Mouse (Mus musculus) spleen, adult 18-20 months (tissue): ENCODE measurements around the gene Gtf3c3.

ENCODE experiments used
- DNase-seq, 2 experiments: peaks; one replicate each; pipeline ENCODE4 v3.0.0; 2022; ENCODE audit warnings: mixed read lengths in 2 of 2

The Gtf3c3 gene

GRCm38 (mm10) chr1:54438340-54439079, at the start of gene Gtf3c3:
Gene Gtf3c3, minus strand, starts transcription at chr1:54438971.
- peak; percentile 52 to 75 for DNase-seq

DNA sequence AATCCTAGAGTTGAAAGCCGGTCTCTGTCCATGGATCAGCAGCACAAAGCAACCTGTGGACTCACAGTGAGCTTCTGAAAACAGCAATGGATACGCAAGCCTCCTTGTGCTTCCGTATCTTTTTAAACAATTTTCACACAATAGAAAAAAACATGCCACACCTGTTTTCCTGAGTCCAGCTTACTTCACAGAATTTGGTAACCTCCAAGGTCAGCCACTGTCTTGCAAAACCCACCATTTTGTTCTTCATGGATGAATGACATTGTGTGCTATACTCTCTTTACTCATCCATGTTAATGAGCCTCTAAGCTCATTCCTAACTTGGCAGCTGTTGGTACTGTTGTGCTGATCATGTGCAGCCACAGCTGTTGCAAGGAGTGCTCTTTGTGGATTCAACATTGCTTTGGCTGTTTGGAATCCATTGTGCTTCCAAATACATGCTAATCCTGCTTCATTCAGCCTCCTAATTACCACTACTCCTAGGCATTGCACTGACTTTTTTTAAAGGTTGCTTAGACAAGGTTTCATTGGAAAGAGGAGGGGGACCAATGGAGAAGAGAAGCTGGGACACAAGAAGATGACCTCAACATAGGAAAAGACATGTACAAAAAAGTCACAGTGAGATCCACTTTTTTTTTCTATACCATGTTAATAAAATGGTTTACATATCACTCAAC, 46.1 kb upstream of the Gtf3c3 start:
- no peak for DNase-seq

DNA sequence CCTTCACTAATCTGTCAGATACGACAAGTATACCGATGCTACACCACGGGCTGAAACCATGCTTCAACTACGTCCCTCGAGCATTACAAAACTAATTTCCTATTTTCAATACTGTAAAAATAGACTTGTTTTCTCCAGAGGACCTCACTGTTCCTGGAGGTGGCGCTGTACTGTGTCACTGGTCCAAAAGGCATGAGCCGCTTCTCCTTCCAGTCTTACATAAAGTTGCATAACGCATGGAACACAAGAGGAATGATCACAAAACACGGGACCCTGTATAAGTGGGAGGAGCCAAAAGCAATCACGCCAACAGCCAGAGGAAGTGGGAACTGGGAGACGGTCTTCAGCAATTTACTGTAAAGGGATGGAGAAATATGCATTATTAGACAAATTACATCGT, 41.7 kb upstream of the Gtf3c3 start:
- DNase-seq, result no peak

DNA sequence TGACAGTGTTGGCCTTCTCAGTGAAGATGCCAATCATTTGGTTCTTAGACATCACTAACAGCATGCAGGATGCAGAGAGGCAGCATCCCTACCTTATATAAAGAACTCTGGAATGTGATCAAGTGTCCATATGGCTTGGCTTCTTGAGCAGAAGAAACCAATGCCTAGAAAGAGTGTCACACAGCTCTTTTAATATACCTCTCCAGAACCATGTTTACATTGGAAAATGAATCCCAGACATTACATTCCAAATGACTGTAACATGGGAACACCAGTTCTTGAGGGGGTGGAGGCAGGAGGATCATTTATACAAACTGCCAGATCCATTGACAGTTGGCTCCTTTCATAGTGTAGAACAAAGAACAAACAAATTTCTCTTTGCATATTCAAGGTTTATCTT, 29.9 kb upstream of the Gtf3c3 start:
- no peak for DNase-seq

DNA sequence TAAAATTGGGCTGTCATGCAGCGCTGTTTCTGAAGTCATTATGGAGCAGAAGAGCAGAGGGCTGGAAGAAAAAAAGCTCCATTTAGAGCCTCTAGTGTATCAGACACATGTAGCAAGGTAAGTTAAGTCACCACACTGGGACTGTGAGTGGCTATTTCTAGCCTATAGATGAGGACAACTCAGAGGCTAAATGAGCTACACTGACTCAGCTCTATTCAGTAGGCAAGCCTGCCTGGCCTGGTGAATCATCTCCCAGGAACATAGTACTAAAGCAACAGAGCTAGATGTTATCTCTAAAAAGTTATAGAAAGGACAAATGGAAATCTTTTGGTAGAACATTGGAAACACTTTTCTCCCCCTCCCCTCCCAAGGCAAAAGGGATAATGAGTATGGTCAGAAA, 28.6 kb upstream of the Gtf3c3 start:
- DNase-seq, result no peak

- no peak for DNase-seq
Observed at GRCm38 (mm10) chr1:54452116-54452515, 13.3 kb upstream of the Gtf3c3 start.

DNA sequence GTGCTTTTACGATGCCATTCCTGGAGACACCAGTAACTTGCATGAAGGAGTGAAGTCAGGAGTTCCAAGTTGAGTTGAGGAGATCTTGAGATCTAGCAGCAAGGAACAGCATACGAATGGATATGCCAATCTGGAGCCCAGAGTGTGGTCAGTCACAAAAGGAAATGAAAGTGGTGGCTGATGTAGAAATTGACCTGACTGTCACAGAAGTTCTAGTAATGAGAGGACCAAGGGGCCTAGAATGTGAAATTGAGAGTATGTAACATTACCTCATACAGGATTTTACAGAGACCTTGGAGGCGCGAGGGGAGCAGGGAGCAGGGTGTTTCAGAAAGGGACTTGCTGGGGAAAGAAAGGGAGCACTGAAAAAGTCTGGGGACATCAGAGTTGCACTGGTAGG, 10.1 kb upstream of the Gtf3c3 start:
- DNase-seq, result no peak

DNA sequence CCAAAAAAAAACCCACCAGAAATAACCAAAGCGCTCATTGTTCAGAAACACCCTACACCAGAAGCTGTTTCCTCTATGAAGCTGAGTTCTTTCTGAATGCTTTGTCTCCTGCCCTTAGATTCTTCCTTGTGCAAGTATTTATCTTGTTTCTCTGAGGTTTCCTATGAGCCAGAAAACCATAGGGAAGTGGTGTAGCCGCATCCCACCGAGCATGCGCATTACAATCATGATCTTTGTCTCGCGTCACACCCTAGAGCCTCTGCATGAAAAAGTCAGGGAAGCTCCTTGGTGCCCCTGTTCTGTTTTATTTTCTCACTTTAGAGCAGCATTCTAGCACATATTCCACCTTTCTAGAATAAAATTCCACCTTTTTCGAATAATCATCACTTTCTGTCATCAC, 4.9 kb upstream of the Gtf3c3 start:
- no peak for DNase-seq

GRCm38 (mm10) chr1:54439080-54439476, 307 bp upstream of the Gtf3c3 start:
- no peak for DNase-seq

- DNase-seq, result no peak
Observed at GRCm38 (mm10) chr1:54422195-54422750, 16.5 kb downstream of the Gtf3c3 start.

DNA sequence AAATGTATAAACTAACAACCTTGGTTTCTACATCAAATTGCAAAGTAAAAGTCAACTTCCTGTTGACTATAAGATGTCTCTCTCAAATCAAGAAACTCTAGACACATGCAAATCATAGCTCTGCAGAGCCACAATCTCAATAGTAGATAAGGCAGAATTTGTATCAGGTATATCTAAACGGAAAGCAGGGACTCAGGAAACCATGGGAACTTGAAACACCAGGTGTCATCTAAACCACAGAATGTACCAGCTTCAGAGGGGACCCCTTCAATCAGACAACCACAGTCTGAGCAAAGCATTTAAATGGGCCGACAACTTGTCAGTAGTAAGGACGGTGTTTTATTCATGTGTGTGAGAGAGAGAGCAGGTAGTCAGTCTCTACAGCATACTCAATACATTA, 17.1 kb downstream of the Gtf3c3 start:
- no peak for DNase-seq

GRCm38 (mm10) chr1:54402736-54403135, 36.0 kb downstream of the Gtf3c3 start:
- DNase-seq, result no peak

GRCm38 (mm10) chr1:54384221-54384620, 54.5 kb downstream of the Gtf3c3 start:
- no peak for DNase-seq

DNA sequence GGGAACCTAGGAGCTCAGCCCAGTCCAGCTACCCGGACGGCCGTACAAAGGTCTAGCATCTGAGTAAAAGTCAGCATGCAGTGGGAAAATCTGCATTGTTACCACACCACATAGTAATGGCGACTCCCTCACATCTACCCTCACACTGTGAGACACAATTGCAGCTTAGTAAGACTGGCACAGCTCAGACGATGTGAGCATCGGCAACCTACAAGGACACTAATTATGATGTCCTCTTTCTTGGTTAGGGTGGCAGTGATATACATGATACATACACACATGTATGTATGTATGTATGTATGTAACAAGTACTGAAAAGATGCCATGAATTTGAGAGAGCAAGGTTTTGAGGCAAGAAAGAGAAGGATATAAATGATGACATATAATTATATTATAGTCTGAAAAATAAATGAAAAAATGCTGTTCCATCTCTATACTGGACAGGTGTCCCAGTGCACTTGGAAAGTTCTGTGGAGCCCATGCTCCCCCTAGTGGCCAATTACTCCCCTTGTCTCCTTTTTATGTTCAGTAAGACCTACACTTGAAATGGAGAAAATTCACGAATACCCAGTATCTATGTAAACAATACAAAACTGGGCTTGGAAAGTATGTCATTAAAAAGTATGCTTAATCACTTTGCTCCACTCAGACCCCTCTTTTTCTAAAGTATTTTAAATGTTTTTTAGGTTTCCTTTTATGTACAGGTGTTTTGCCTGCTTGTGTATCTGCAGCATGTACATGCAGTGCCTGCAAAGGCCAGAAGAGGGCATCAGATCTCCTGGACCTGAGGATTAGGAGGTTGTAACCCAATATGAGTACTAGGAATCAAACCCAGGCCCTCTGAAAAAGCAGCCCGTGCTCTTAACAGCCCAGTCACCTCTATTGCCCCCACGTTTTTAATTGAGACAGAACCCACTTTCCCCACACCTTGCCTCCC, 57.5 kb downstream of the Gtf3c3 start:
- peak in 1 of 2 experiments; percentile 50 for DNase-seq

GRCm38 (mm10) chr1:54377506-54378051, 61.2 kb downstream of the Gtf3c3 start:
- DNase-seq, result no peak

DNA sequence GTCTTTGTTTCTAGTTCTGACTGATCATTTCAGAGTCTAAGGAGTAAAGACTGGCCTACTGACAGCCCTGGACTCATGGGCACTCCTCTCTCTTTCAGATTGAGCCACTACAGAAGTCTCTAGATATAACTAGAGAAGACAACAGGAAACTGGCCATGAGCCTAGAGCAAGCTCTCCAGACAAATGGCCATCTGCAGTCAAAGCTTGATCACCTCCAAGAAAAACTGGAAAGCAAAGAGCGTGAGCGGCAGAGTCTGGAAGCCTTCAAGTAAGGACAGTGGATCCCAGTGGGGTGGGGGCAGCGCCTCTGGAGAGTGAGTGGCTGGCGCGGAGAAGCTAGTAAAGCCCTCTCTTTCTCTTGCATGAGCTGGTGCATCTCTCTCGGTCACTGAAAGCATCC, 82.2 kb downstream of the Gtf3c3 start:
- no peak for DNase-seq

DNA sequence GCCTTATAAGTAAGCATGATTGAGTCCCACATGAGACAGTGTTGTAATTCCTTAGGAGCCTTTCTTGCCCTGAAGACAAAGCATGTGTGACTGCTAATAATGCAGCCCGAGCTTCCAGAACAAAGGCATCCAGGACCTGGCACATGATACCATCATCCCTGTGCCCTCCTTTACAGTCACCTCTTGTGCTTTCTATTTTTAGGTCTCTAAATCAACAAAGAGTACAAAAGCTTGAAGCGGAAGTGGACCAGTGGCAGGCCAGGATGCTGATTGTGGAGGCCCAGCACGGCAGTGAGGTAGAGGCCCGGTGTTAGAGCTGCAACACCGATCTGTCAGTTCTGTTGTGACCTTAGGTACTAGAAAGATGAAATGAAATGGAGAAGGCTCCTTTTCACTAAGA, 83.3 kb downstream of the Gtf3c3 start:
- DNase-seq, result no peak

DNA sequence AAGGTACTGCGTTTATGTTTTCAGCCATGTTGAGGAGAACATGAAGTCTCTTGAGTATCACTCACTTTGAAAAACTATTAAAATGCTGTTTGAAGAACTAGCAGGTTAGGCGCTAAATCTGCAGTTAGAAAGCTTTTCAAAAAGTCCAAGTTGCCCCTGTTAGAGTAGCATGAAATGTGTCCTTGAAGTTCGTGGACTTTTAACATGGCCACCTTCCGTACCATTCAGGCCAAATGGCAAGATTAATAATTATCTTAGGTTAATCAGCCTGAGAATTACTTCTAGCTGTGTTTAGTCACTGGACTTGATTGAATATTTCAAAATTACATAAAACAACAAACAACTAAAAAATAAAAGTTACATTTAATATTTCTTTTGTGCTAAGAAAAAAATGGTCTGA, 84.0 kb downstream of the Gtf3c3 start:
- DNase-seq, result no peak
